Mouse (Mus musculus) MEL (cell line): ENCODE results near the gene Prr5. TPM values are rescaled to one million over a fixed set of nuclear protein-coding genes. Genes with fewer than 3 reads are reported as not detected.

ENCODE experiments used
- DNase-seq: peaks from one replicate; pipeline ENCODE4 v3.0.0; 2011; ENCODE audit warnings: low read depth, low spot score
- H3K27ac ChIP-seq: 2 replicates; pipeline ENCODE4 v1.5.1; 2012; ENCODE audit warnings: low read depth, mild to moderate bottlenecking, control low read depth, low read length, moderate library complexity; ENCODE audit not compliant: control insufficient read depth
- H3K27me3 ChIP-seq, 2 experiments: fragments of 150-350 bp in 1 of 2; sonication (generic) in 1 of 2; 2 replicates each; pipeline ENCODE4 v1.6.1; 2012; ENCODE audit warnings: low read length in 2 of 2, mild to moderate bottlenecking in 2 of 2, improper control_type of control experiment in 1 of 2, moderate library complexity in 1 of 2; ENCODE audit not compliant: insufficient read depth in 2 of 2, control insufficient read depth in 1 of 2
- H3K36me3 ChIP-seq, 2 experiments: 2 replicates each; pipeline ENCODE4 v1.6.1; 2012 to 2014; ENCODE audit warnings: low read length in 2 of 2, improper control_type of control experiment in 1 of 2, inconsistent platforms in 1 of 2, mild to moderate bottlenecking in 1 of 2; ENCODE audit not compliant: insufficient read depth in 2 of 2, control insufficient read depth in 1 of 2
- H3K4me1 ChIP-seq, 2 experiments: fragments of 150-350 bp in 1 of 2; sonication (generic) in 1 of 2; 2 replicates each; pipeline ENCODE4 v1.6.1; 2012; ENCODE audit warnings: low read length in 2 of 2, improper control_type of control experiment in 1 of 2, mild to moderate bottlenecking in 1 of 2; ENCODE audit not compliant: insufficient read depth in 2 of 2, control insufficient read depth in 1 of 2
- H3K4me3 ChIP-seq, 2 experiments: fragments of 150-350 bp in 1 of 2; sonication (generic) in 1 of 2; 2 replicates each; pipeline ENCODE4 v1.5.1; 2012; ENCODE audit warnings: low read depth in 2 of 2, low read length in 2 of 2, mild to moderate bottlenecking in 2 of 2, moderate library complexity in 2 of 2, control low read depth in 1 of 2, improper control_type of control experiment in 1 of 2; ENCODE audit not compliant: control insufficient read depth in 1 of 2, insufficient read depth in 1 of 2
- H3K79me2 ChIP-seq: 2 replicates; pipeline ENCODE4 v1.6.1; 2012; ENCODE audit warnings: mild to moderate bottlenecking, low read length, moderate library complexity; ENCODE audit not compliant: control insufficient read depth, poor library complexity, insufficient read depth
- H3K9ac ChIP-seq: 2 replicates; pipeline ENCODE4 v1.6.1; 2012; ENCODE audit warnings: low read depth, mild to moderate bottlenecking, control low read depth, low read length, moderate library complexity; ENCODE audit not compliant: control insufficient read depth, poor library complexity, severe bottlenecking
- H3K9me3 ChIP-seq: fragments of 150-350 bp; sonication (generic); replicated peaks from 2 replicates; pipeline ENCODE4 v1.6.1; 2012; ENCODE audit warnings: mild to moderate bottlenecking, low read length, improper control_type of control experiment, moderate library complexity; ENCODE audit not compliant: insufficient read depth
- BHLHE40 ChIP-seq: IDR thresholded peaks from 2 replicates; pipeline ENCODE4 v1.6.1; 2012; ENCODE audit warnings: low read depth, mild to moderate bottlenecking, inconsistent platforms, low read length, improper control_type of control experiment, borderline replicate concordance
- E2F4 ChIP-seq: IDR thresholded peaks from 2 replicates; pipeline ENCODE4 v1.6.1; 2011; ENCODE audit warnings: low read depth, low read length, improper control_type of control experiment, borderline replicate concordance
- ELF1 ChIP-seq: IDR thresholded peaks from 2 replicates; pipeline ENCODE4 v1.6.1; 2014; ENCODE audit warnings: low read depth, mild to moderate bottlenecking, inconsistent platforms, low read length, improper control_type of control experiment, moderate library complexity
- EP300 ChIP-seq, 2 experiments: IDR thresholded peaks; 2 replicates each; pipeline ENCODE4 v1.6.1; 2011; ENCODE audit warnings: improper control_type of control experiment in 2 of 2, low read length in 2 of 2, low read depth in 1 of 2, mild to moderate bottlenecking in 1 of 2
- HCFC1 ChIP-seq: IDR thresholded peaks from 2 replicates; pipeline ENCODE4 v1.6.1; 2012; ENCODE audit warnings: low read depth, mild to moderate bottlenecking, inconsistent platforms, low read length, improper control_type of control experiment, moderate library complexity
- JUND ChIP-seq: IDR thresholded peaks from 2 replicates; pipeline ENCODE4 v1.6.1; 2011; ENCODE audit warnings: low read depth, mild to moderate bottlenecking, improper control_type of control experiment, low read length
- MAX ChIP-seq: IDR thresholded peaks from 2 replicates; pipeline ENCODE4 v1.6.1; 2011; ENCODE audit warnings: low read length, improper control_type of control experiment
- MAZ ChIP-seq: IDR thresholded peaks from 2 replicates; pipeline ENCODE4 v1.6.1; 2012; ENCODE audit warnings: low read depth, mild to moderate bottlenecking, inconsistent platforms, low read length, improper control_type of control experiment
- MYB ChIP-seq: IDR thresholded peaks from 2 replicates; pipeline ENCODE4 v1.6.1; 2011; ENCODE audit warnings: mild to moderate bottlenecking, low read depth, low read length, improper control_type of control experiment
- NELFE ChIP-seq: IDR thresholded peaks from 2 replicates; pipeline ENCODE4 v1.6.1; 2011; ENCODE audit warnings: low read depth, low read length, improper control_type of control experiment
- NRF1 ChIP-seq: IDR thresholded peaks from 2 replicates; pipeline ENCODE4 v1.6.1; 2014; ENCODE audit warnings: low read depth, mild to moderate bottlenecking, inconsistent platforms, low read length, improper control_type of control experiment, moderate library complexity; ENCODE audit not compliant: poor library complexity, insufficient read depth, severe bottlenecking
- RAD21 ChIP-seq: IDR thresholded peaks from 2 replicates; pipeline ENCODE4 v1.6.1; 2011; ENCODE audit warnings: mild to moderate bottlenecking, low read depth, low read length, improper control_type of control experiment
- SIN3A ChIP-seq: IDR thresholded peaks from 2 replicates; pipeline ENCODE4 v1.6.1; 2012; ENCODE audit warnings: low read length, improper control_type of control experiment, inconsistent platforms
- TAL1 ChIP-seq: IDR thresholded peaks from 2 replicates; pipeline ENCODE4 v1.6.1; 2012; ENCODE audit warnings: mild to moderate bottlenecking, inconsistent platforms, low read length, moderate library complexity, mixed read lengths
- UBTF ChIP-seq: IDR thresholded peaks from 2 replicates; pipeline ENCODE4 v1.6.1; 2012; ENCODE audit warnings: low read depth, mild to moderate bottlenecking, inconsistent platforms, low read length, improper control_type of control experiment, moderate library complexity, borderline replicate concordance; ENCODE audit not compliant: insufficient read depth
- USF2 ChIP-seq, 2 experiments: IDR thresholded peaks; 2 replicates each; pipeline ENCODE4 v1.6.1; 2011 to 2012; ENCODE audit warnings: improper control_type of control experiment in 2 of 2, low read length in 2 of 2, borderline replicate concordance in 1 of 2, inconsistent platforms in 1 of 2, low read depth in 1 of 2, mild to moderate bottlenecking in 1 of 2; ENCODE audit not compliant: insufficient read depth in 1 of 2
- ZC3H11A ChIP-seq: IDR thresholded peaks from 2 replicates; pipeline ENCODE4 v1.6.1; 2012; ENCODE audit warnings: low read depth, mild to moderate bottlenecking, inconsistent platforms, low read length, improper control_type of control experiment
- ZKSCAN1 ChIP-seq: IDR thresholded peaks from 2 replicates; pipeline ENCODE4 v1.6.1; 2012; ENCODE audit warnings: low read depth, mild to moderate bottlenecking, inconsistent platforms, low read length, improper control_type of control experiment, moderate library complexity
- ZMIZ1 ChIP-seq: IDR thresholded peaks from 2 replicates; pipeline ENCODE4 v1.6.1; 2012; ENCODE audit warnings: low read depth, mild to moderate bottlenecking, inconsistent platforms, low read length, improper control_type of control experiment, moderate library complexity
- ZNF384 ChIP-seq: IDR thresholded peaks from 2 replicates; pipeline ENCODE4 v1.6.1; 2012; ENCODE audit warnings: low read depth, mild to moderate bottlenecking, inconsistent platforms, low read length, improper control_type of control experiment
- polyA plus RNA-seq, 2 experiments: library from polyadenylated mRNA; stranded (reverse) in 1 of 2; unstranded in 1 of 2; fragments of >175 nt in 1 of 2; fragments of >200 nt in 1 of 2; gene quantifications; 2 replicates each; pipeline versions ENCODE4 v1.2.1 to v1.2.4; 2012; ENCODE audit warnings: low replicate concordance in 2 of 2, low read depth in 1 of 2; ENCODE audit not compliant: insufficient read length in 2 of 2, insufficient read depth in 1 of 2, missing spikeins in 1 of 2
- total RNA-seq: library from RNA; depleted of rRNA; stranded (reverse); fragments of 300-350 nt; gene quantifications from 2 replicates; pipeline ENCODE4 v1.2.3, GENCODE M21; 2012

Gene Prr5
- total and polyA plus RNA-seq, 3 experiments: not detected

- Histone ChIP-seq H3K36me3 (no peaks in the 10 kb centered on the region), H3K27ac (no peak overlapping the region), H3K9ac (no peak overlapping the region), H3K4me3 (no peak overlapping the region), H3K9me3 (no peaks in the 10 kb centered on the region), H3K79me2 (no peaks in the 10 kb centered on the region), H3K27me3 (no peaks in the 10 kb centered on the region), H3K4me1 (no peaks in the 10 kb centered on the region)
- DNase-seq: no peak
- TF ChIP-seq BHLHE40 (no peak), RAD21 (no peak), MAZ (no peak), SIN3A (no peak), MYB (no peak), ZKSCAN1 (no peak), EP300 (IDR thresholded peaks at IDR 0.05; ENCODE audit: low read depth in 1 of 2, low read length in 2 of 2) (no peak), ZMIZ1 (no peak), ZC3H11A (no peak), UBTF (no peak), TAL1 (no peak), JUND (no peak), HCFC1 (no peak), ZNF384 (no peak), USF2 (IDR thresholded peaks at IDR 0.05; ENCODE audit: borderline replicate concordance in 1 of 2, insufficient read depth in 1 of 2, low read depth in 1 of 2, low read length in 2 of 2) (no peak), MAX (no peak), NRF1 (no peak), ELF1 (no peak)
These were observed 29.8 kb upstream of the Prr5 start for GRCm38 (mm10) chr15:84639451-84640136.

DNA sequence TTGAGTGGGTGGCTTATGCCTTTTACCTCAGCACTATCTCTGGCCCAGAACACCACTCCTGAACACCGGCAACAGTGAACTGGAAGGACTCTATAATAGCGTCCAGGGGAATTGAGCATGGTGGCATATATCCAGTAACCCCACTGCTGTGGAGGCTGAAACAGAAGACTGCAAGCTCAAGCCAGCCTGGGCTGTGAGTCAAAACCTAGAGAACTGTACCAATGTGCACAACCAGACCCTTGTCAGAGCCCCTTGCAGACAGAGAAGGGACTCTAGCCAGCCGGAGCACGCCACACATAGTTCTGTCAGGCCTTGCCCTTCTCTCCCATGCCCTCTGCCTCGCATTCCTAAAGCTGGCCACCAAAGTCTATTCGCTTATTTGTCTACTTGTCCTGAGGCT lies 28.7 kb upstream of the Prr5 start:
- Histone ChIP-seq H3K27ac (no peak overlapping the region), H3K27me3 (no peaks in the 10 kb centered on the region), H3K79me2 (no peaks in the 10 kb centered on the region), H3K36me3 (no peaks in the 10 kb centered on the region), H3K4me3 (no peak overlapping the region), H3K4me1 (no peaks in the 10 kb centered on the region), H3K9me3 (no peaks in the 10 kb centered on the region), H3K9ac (no peak overlapping the region)
- DNase-seq: no peak
- TF ChIP-seq TAL1 (no peak), E2F4 (no peak), MAZ (no peak), NELFE (no peak), ZMIZ1 (no peak)
